Mouse (Mus musculus) lung, embryonic 16.5 days (tissue): ENCODE measurements around the gene Bpifb2. TPM values are rescaled to one million over a fixed set of nuclear protein-coding genes. Genes with fewer than 3 reads are reported as not detected.

Experiments used
- polyA plus RNA-seq: library from polyadenylated mRNA; unstranded; fragments of >200 nt; fragmentation: Nextera tagmentation; extraction: Ambion mirVana; gene quantifications from 2 replicates; pipeline ENCODE4 v1.2.1, GENCODE M21; 2015

Gene Bpifb2
- polyA plus RNA-seq, 1 experiment from 2014 or later = not detected

Other genes starting within 250 kb of the Bpifb2 start
- gene Commd7, start 242.3 kb upstream of the Bpifb2 start, polyA plus RNA-seq = 81.0 and 81.4 TPM in 2 replicates
- 11.7 and 12.1 TPM in 2 replicates for gene Dnmt3b, start 225.6 kb upstream of the Bpifb2 start, polyA plus RNA-seq
- 0.10 and 0.20 TPM in 2 replicates for gene Dnmt3c, start 178.4 kb upstream of the Bpifb2 start, polyA plus RNA-seq
- 235 and 255 TPM in 2 replicates for gene Mapre1, start 133.8 kb upstream of the Bpifb2 start, polyA plus RNA-seq
- gene Efcab8, start 95.1 kb upstream of the Bpifb2 start, polyA plus RNA-seq = not detected in 2 replicates
- not detected in 2 replicates for gene Sun5, start 4.0 kb upstream of the Bpifb2 start, polyA plus RNA-seq
- not detected in 2 replicates for gene Bpifb6, start 25.3 kb downstream of the Bpifb2 start, polyA plus RNA-seq
- not detected in 2 replicates for gene Bpifb3, start 43.2 kb downstream of the Bpifb2 start, polyA plus RNA-seq
- gene Bpifb4, start 63.2 kb downstream of the Bpifb2 start, polyA plus RNA-seq = not detected in 2 replicates
- gene Bpifa6, start 99.9 kb downstream of the Bpifb2 start, polyA plus RNA-seq = not detected in 2 replicates
- not detected in 2 replicates for gene Bpifa2, start 133.2 kb downstream of the Bpifb2 start, polyA plus RNA-seq